Mouse (Mus musculus): ENCODE results near the gene Ckmt2. TPM values are rescaled to one million over a fixed set of nuclear protein-coding genes. Genes with fewer than 3 reads are reported as not detected.

Ckmt2 gene
- polyA plus RNA-seq (2014; fragmentation: Nextera tagmentation; extraction: Ambion mirVana), result 0.17 TPM in 1 of 2 replicates, not detected in the other

GRCm38 (mm10) chr13:91876741-91877349 is at the start of gene Ckmt2:
Gene Ckmt2 (minus strand): TSS chr13:91876885.
- DNase-seq (ENCODE audit: low spot score), result no peak
- Histone ChIP-seq H3K27me3 (ENCODE audit: control insufficient read depth, insufficient read depth, low read length) (no peaks in the 10 kb centered on the region), H3K27ac (no peak within 1 kb of the TSS), H3K36me3 (replicated peaks; ENCODE audit: control insufficient read depth, insufficient read depth) (no peaks in the 10 kb centered on the region), H3K4me3 (replicated peaks; ENCODE audit: low read length) (no peak within 1 kb of the TSS), H3K9ac (no peak within 1 kb of the TSS), H3K4me2 (replicated peaks) (no peak within 1 kb of the TSS), H3K4me1 (replicated peaks; ENCODE audit: control insufficient read depth, insufficient read depth, low read length) (no peaks in the 10 kb centered on the region), H3K9me3 (ENCODE audit: control insufficient read depth, low read length) (no peaks in the 10 kb centered on the region)
- no peak for ATAC-seq (ENCODE audit: low FRiP score)
- WGBS, result 77% methylated on average over 5 of the region's 5 CpGs

- ATAC-seq (ENCODE audit: low FRiP score) (no peak), DNase-seq (ENCODE audit: low spot score) (no peak)
- no peaks in the 10 kb centered on the region for H3K9me3 ChIP-seq (ENCODE audit: control insufficient read depth, low read length)
- no peak overlapping the region for H3K4me3 ChIP-seq (replicated peaks; ENCODE audit: low read length)
- WGBS, result 78% methylated on average over 3 of the region's 3 CpGs
- H3K36me3 ChIP-seq (replicated peaks; ENCODE audit: control insufficient read depth, insufficient read depth), result no peaks in the 10 kb centered on the region
- no peak overlapping the region for H3K27ac ChIP-seq
- no peak overlapping the region for H3K9ac ChIP-seq
- H3K4me2 ChIP-seq (replicated peaks), result no peak overlapping the region
- H3K4me1 ChIP-seq (replicated peaks; ENCODE audit: control insufficient read depth, insufficient read depth, low read length), result 0 out of 2 replicates have a peak, but pooled peaks cover 4% of the 10 kb centered on the region
- no peaks in the 10 kb centered on the region for H3K27me3 ChIP-seq (ENCODE audit: control insufficient read depth, insufficient read depth, low read length)
These were observed 44.3 kb upstream of the Ckmt2 start for GRCm38 (mm10) chr13:91921010-91921409.

GRCm38 (mm10) chr13:91918764-91919163 is 42.1 kb upstream of the Ckmt2 start:
- Histone ChIP-seq H3K9me3 (ENCODE audit: control insufficient read depth, low read length) (no peaks in the 10 kb centered on the region), H3K27me3 (ENCODE audit: control insufficient read depth, insufficient read depth, low read length) (no peaks in the 10 kb centered on the region), H3K4me3 (replicated peaks; ENCODE audit: low read length) (no peak overlapping the region), H3K9ac (no peak overlapping the region), H3K4me1 (replicated peaks; ENCODE audit: control insufficient read depth, insufficient read depth, low read length) (peaks cover 8% of the 10 kb centered on the region; the same call in 1 of the 2 replicates), H3K27ac (no peak overlapping the region), H3K36me3 (replicated peaks; ENCODE audit: control insufficient read depth, insufficient read depth) (no peaks in the 10 kb centered on the region), H3K4me2 (replicated peaks) (no peak overlapping the region)
- 86% methylated on average over 5 of the region's 5 CpGs for WGBS
- no peak for ATAC-seq (ENCODE audit: low FRiP score)
- DNase-seq (ENCODE audit: low spot score), result no peak

- DNase-seq (ENCODE audit: low spot score) (no peak), ATAC-seq (ENCODE audit: low FRiP score) (no peak)
- WGBS, result 83% methylated on average over 2 of the region's 2 CpGs
These were observed 41.1 kb upstream of the Ckmt2 start for GRCm38 (mm10) chr13:91917835-91918234.

GRCm38 (mm10) chr13:91916308-91916707 is 39.6 kb upstream of the Ckmt2 start:
- H3K9ac ChIP-seq, result no peak overlapping the region
- no peak overlapping the region for H3K4me2 ChIP-seq (replicated peaks)
- DNase-seq (ENCODE audit: low spot score) (no peak), ATAC-seq (ENCODE audit: low FRiP score) (peak; percentile 18; the same call in 1 of the 2 replicates)
- no peaks in the 10 kb centered on the region for H3K27me3 ChIP-seq (ENCODE audit: control insufficient read depth, insufficient read depth, low read length)
- no peaks in the 10 kb centered on the region for H3K36me3 ChIP-seq (replicated peaks; ENCODE audit: control insufficient read depth, insufficient read depth)
- H3K4me3 ChIP-seq (replicated peaks; ENCODE audit: low read length), result no peak overlapping the region
- H3K4me1 ChIP-seq (replicated peaks; ENCODE audit: control insufficient read depth, insufficient read depth, low read length), result peaks cover 8% of the 10 kb centered on the region; the same call in 1 of the 2 replicates
- H3K27ac ChIP-seq, result no peak overlapping the region
- no peaks in the 10 kb centered on the region for H3K9me3 ChIP-seq (ENCODE audit: control insufficient read depth, low read length)
- 75% methylated on average over 5 of the region's 5 CpGs for WGBS

More at GRCm38 (mm10) chr13:91917835-91918234, 41.1 kb upstream of the Ckmt2 start:
- peaks cover 8% of the 10 kb centered on the region; the same call in 1 of the 2 replicates for H3K4me1 ChIP-seq (replicated peaks; ENCODE audit: control insufficient read depth, insufficient read depth, low read length)
- no peak overlapping the region for H3K9ac ChIP-seq
- H3K36me3 ChIP-seq (replicated peaks; ENCODE audit: control insufficient read depth, insufficient read depth), result no peaks in the 10 kb centered on the region
- no peak overlapping the region for H3K4me3 ChIP-seq (replicated peaks; ENCODE audit: low read length)
- no peak overlapping the region for H3K27ac ChIP-seq
- H3K27me3 ChIP-seq (ENCODE audit: control insufficient read depth, insufficient read depth, low read length), result no peaks in the 10 kb centered on the region
- H3K9me3 ChIP-seq (ENCODE audit: control insufficient read depth, low read length), result no peaks in the 10 kb centered on the region
- no peak overlapping the region for H3K4me2 ChIP-seq (replicated peaks)

- Histone ChIP-seq H3K9ac (0 out of 2 replicates have a peak overlapping the region, but pooled peaks have one; percentile 29), H3K27ac (no peak overlapping the region), H3K4me3 (replicated peaks; ENCODE audit: low read length) (no peak overlapping the region), H3K27me3 (ENCODE audit: control insufficient read depth, insufficient read depth, low read length) (no peaks in the 10 kb centered on the region), H3K4me2 (replicated peaks) (peak overlapping the region; percentile 21), H3K36me3 (replicated peaks; ENCODE audit: control insufficient read depth, insufficient read depth) (no peaks in the 10 kb centered on the region), H3K4me1 (replicated peaks; ENCODE audit: control insufficient read depth, insufficient read depth, low read length) (peaks cover 8% of the 10 kb centered on the region; the same call in 1 of the 2 replicates), H3K9me3 (ENCODE audit: control insufficient read depth, low read length) (no peaks in the 10 kb centered on the region)
- ATAC-seq (ENCODE audit: low FRiP score), result peak; percentile 81
- no peak for DNase-seq (ENCODE audit: low spot score)
- WGBS, result 32% methylated on average over 6 of the region's 6 CpGs
These were observed 39.0 kb upstream of the Ckmt2 start for GRCm38 (mm10) chr13:91915582-91916239.

- Histone ChIP-seq H3K36me3 (replicated peaks; ENCODE audit: control insufficient read depth, insufficient read depth) (no peaks in the 10 kb centered on the region), H3K27ac (no peak overlapping the region), H3K27me3 (ENCODE audit: control insufficient read depth, insufficient read depth, low read length) (no peaks in the 10 kb centered on the region), H3K9ac (0 out of 2 replicates have a peak overlapping the region, but pooled peaks have one; percentile 29), H3K4me1 (replicated peaks; ENCODE audit: control insufficient read depth, insufficient read depth, low read length) (peaks cover 8% of the 10 kb centered on the region; the same call in 1 of the 2 replicates), H3K4me2 (replicated peaks) (peak overlapping the region; percentile 21), H3K9me3 (ENCODE audit: control insufficient read depth, low read length) (no peaks in the 10 kb centered on the region), H3K4me3 (replicated peaks; ENCODE audit: low read length) (no peak overlapping the region)
- 24% methylated on average over 4 of the region's 4 CpGs for WGBS
- peak; percentile 18; the same call in 1 of the 2 replicates for ATAC-seq (ENCODE audit: low FRiP score)
- DNase-seq (ENCODE audit: low spot score), result no peak
These were observed 38.5 kb upstream of the Ckmt2 start for GRCm38 (mm10) chr13:91915192-91915581.

- Histone ChIP-seq H3K36me3 (replicated peaks; ENCODE audit: control insufficient read depth, insufficient read depth) (no peaks in the 10 kb centered on the region), H3K4me3 (replicated peaks; ENCODE audit: low read length) (no peak overlapping the region), H3K4me1 (replicated peaks; ENCODE audit: control insufficient read depth, insufficient read depth, low read length) (peaks cover 8% of the 10 kb centered on the region; the same call in 1 of the 2 replicates), H3K9me3 (ENCODE audit: control insufficient read depth, low read length) (no peaks in the 10 kb centered on the region), H3K4me2 (replicated peaks) (no peak overlapping the region), H3K27me3 (ENCODE audit: control insufficient read depth, insufficient read depth, low read length) (no peaks in the 10 kb centered on the region), H3K9ac (no peak overlapping the region), H3K27ac (no peak overlapping the region)
- ATAC-seq (ENCODE audit: low FRiP score) (no peak), DNase-seq (ENCODE audit: low spot score) (no peak)
These were observed 35.0 kb upstream of the Ckmt2 start for GRCm38 (mm10) chr13:91911652-91912051.

GRCm38 (mm10) chr13:91911211-91911610 is 34.5 kb upstream of the Ckmt2 start:
- Histone ChIP-seq H3K27me3 (ENCODE audit: control insufficient read depth, insufficient read depth, low read length) (no peaks in the 10 kb centered on the region), H3K36me3 (replicated peaks; ENCODE audit: control insufficient read depth, insufficient read depth) (no peaks in the 10 kb centered on the region), H3K27ac (no peak overlapping the region), H3K4me1 (replicated peaks; ENCODE audit: control insufficient read depth, insufficient read depth, low read length) (peaks cover 6% of the 10 kb centered on the region; the same call in 1 of the 2 replicates), H3K9ac (no peak overlapping the region), H3K9me3 (ENCODE audit: control insufficient read depth, low read length) (no peaks in the 10 kb centered on the region), H3K4me3 (replicated peaks; ENCODE audit: low read length) (no peak overlapping the region), H3K4me2 (replicated peaks) (no peak overlapping the region)
- DNase-seq (ENCODE audit: low spot score) (no peak), ATAC-seq (ENCODE audit: low FRiP score) (no peak)
